Mouse (Mus musculus): ENCODE data around the gene Nup54.

DNA sequence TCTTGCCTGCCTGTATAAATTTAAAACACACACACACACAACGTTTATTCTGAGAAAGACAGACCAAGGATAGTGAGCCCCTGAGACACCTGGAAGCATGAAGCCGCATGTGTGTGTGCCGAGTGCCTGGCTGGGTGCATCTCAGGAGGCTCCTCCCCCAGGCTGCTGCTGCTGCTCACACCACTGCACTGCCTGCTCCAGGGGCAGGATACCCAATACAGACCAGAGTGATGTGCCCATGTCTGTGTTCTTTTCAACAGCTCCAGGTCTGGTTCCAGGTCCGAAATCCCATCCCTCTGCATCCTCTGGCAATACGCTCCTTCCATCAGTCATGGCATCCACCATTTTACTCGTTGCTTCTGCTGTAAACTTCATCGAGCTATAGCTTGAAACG is 21.0 kb downstream of the Nup54 start:
- TF ChIP-seq CTCF (IDR thresholded peaks at IDR 0.05; ENCODE audit: borderline replicate concordance, insufficient read depth, low read length): no peak
- TF ChIP-seq POLR2A (IDR thresholded peaks at IDR 0.05; ENCODE audit: low read depth, low read length): no peak
